Mouse (Mus musculus) kidney, embryonic 15.5 days (tissue): ENCODE measurements at regions not wholly inside any gene's neighbourhood (a gene's known extent, or its start where the extent isn't known, plus 50 kb on each side); places are given as distances from the start of the nearest gene placed in this dataset.

ENCODE experiments used
- ATAC-seq: fragments of 200-750 bp; cut with Nextera tagmentation; replicated peaks from 2 replicates; pipeline ENCODE4 v1.8.0; 2017; ENCODE audit warnings: moderate TSS enrichment; ENCODE audit not compliant: low FRiP score
- H3K27ac ChIP-seq: fragments of 300-500 bp; sonication (generic); 2 replicates; pipeline ENCODE4 v1.5.1; 2015; ENCODE audit warnings: mild to moderate bottlenecking, inconsistent platforms
- H3K27me3 ChIP-seq: fragments of 300-500 bp; sonication (generic); 2 replicates; pipeline ENCODE4 v1.6.1; 2015; ENCODE audit warnings: inconsistent platforms
- H3K36me3 ChIP-seq: fragments of 300-500 bp; sonication (generic); 2 replicates; pipeline ENCODE4 v1.6.1; 2015; ENCODE audit warnings: inconsistent platforms
- H3K4me1 ChIP-seq: fragments of 300-500 bp; sonication (generic); 2 replicates; pipeline ENCODE4 v1.6.1; 2015; ENCODE audit warnings: inconsistent platforms
- H3K4me2 ChIP-seq: fragments of 300-500 bp; sonication (generic); 2 replicates; pipeline ENCODE4 v1.6.1; 2015; ENCODE audit warnings: moderate library complexity, mild to moderate bottlenecking, inconsistent platforms
- H3K4me3 ChIP-seq: fragments of 300-500 bp; sonication (generic); replicated peaks from 2 replicates; pipeline ENCODE4 v1.5.1; 2015; ENCODE audit warnings: mild to moderate bottlenecking, inconsistent platforms
- H3K9ac ChIP-seq: fragments of 300-500 bp; sonication (generic); 2 replicates; pipeline ENCODE4 v1.6.1; 2015; ENCODE audit warnings: mild to moderate bottlenecking, inconsistent platforms
- H3K9me3 ChIP-seq: fragments of 300-500 bp; sonication (generic); replicated peaks from 2 replicates; pipeline ENCODE4 v1.6.1; 2016; ENCODE audit warnings: inconsistent platforms
- WGBS: fragments of 180-500 bp; shearing (Covaris S2); methylation state at CpG from one replicate; pipeline ENCODE4 v1.1.7; 2015; ENCODE audit warnings: mixed read lengths; 5-methylcytosine and 5-hydroxymethylcytosine counted together

- Histone ChIP-seq H3K27me3 (no peaks in the 10 kb centered on the region), H3K36me3 (no peaks in the 10 kb centered on the region), H3K4me2 (no peak overlapping the region), H3K4me3 (no peak overlapping the region), H3K9me3 (no peaks in the 10 kb centered on the region), H3K9ac (no peak overlapping the region), H3K27ac (no peak overlapping the region), H3K4me1 (no peaks in the 10 kb centered on the region)
- ATAC-seq: no peak
- 87% methylated on average over 2 of the region's 2 CpGs for WGBS
These were observed 447.9 kb downstream of the Wdr20rt start for GRCm38 (mm10) chr12:65673193-65673592.

GRCm38 (mm10) chr12:65674916-65675660, 449.8 kb downstream of the Wdr20rt start:
- no peak overlapping the region for H3K27ac ChIP-seq
- H3K4me2 ChIP-seq: no peak overlapping the region
- no peaks in the 10 kb centered on the region for H3K4me1 ChIP-seq
- H3K9ac ChIP-seq: no peak overlapping the region
- no peaks in the 10 kb centered on the region for H3K27me3 ChIP-seq
- no peak overlapping the region for H3K4me3 ChIP-seq
- no peaks in the 10 kb centered on the region for H3K36me3 ChIP-seq
- no peaks in the 10 kb centered on the region for H3K9me3 ChIP-seq
- no peak for ATAC-seq
- 82% methylated on average over 1 of the region's 1 CpGs for WGBS

- Histone ChIP-seq H3K4me2 (no peak overlapping the region), H3K27ac (no peak overlapping the region), H3K4me1 (no peaks in the 10 kb centered on the region), H3K27me3 (no peaks in the 10 kb centered on the region), H3K9me3 (no peaks in the 10 kb centered on the region), H3K9ac (no peak overlapping the region), H3K36me3 (no peaks in the 10 kb centered on the region), H3K4me3 (no peak overlapping the region)
- ATAC-seq: no peak
- 58% methylated on average over 2 of the region's 2 CpGs for WGBS
These were observed 455.0 kb downstream of the Wdr20rt start for GRCm38 (mm10) chr12:65680335-65680734.

DNA sequence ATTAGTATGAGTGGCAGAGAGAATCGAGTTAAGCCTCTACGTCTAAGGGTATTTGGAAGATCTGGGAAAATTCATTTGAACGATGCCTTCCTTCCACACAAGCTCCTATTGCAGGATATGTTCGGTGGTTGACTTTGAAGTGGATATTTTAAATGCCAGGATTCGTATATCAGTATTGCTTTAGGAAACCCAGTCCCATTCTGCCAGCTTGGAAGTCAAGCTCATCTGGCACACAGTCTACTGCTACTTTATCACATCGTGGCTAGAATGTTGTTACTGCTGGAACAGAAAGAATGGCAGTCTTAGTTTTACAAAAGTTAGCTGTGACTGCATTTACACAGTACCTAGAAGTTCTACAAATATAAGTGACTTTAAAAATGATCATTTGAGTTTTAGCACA, 456.5 kb downstream of the Wdr20rt start:
- Histone ChIP-seq H3K4me2 (no peak overlapping the region), H3K4me1 (no peaks in the 10 kb centered on the region), H3K36me3 (no peaks in the 10 kb centered on the region), H3K27me3 (no peaks in the 10 kb centered on the region), H3K9ac (no peak overlapping the region), H3K9me3 (no peaks in the 10 kb centered on the region), H3K27ac (no peak overlapping the region), H3K4me3 (no peak overlapping the region)
- no peak for ATAC-seq
- WGBS: 87% methylated on average over 6 of the region's 6 CpGs

GRCm38 (mm10) chr12:65704985-65705384, 479.7 kb downstream of the Wdr20rt start:
- no peaks in the 10 kb centered on the region for H3K36me3 ChIP-seq
- H3K9ac ChIP-seq: no peak overlapping the region
- H3K27me3 ChIP-seq: no peaks in the 10 kb centered on the region
- no peaks in the 10 kb centered on the region for H3K9me3 ChIP-seq
- no peaks in the 10 kb centered on the region for H3K4me1 ChIP-seq
- 51% methylated on average over 1 of the region's 1 CpGs for WGBS
- H3K27ac ChIP-seq: no peak overlapping the region
- H3K4me2 ChIP-seq: no peak overlapping the region
- H3K4me3 ChIP-seq: no peak overlapping the region
- no peak for ATAC-seq

DNA sequence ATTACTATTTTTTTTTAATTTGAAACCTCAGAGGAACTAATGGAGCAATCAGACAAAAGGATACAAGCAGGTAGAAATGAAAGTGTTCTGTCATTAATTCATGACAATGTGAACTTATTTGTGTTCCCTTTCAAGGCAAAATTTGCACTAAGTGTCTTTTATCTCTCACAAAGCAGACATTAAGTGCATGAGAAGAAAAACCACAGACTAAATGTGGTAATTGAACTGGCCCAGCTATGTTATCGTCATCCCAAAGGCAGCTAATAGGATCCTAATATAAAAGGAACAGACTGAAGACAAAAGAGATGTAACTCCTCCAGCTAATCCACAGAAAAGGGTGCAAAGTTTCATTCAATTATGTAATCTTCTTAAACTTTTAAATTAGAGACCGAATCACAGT, 487.0 kb downstream of the Wdr20rt start:
- Histone ChIP-seq H3K4me3 (no peak overlapping the region), H3K9me3 (no peaks in the 10 kb centered on the region), H3K4me2 (no peak overlapping the region), H3K27me3 (no peaks in the 10 kb centered on the region), H3K4me1 (no peaks in the 10 kb centered on the region), H3K36me3 (no peaks in the 10 kb centered on the region), H3K27ac (no peak overlapping the region), H3K9ac (no peak overlapping the region)
- ATAC-seq: no peak
- 89% methylated on average over 2 of the region's 2 CpGs for WGBS
